Mouse (Mus musculus) sigmoid colon, adult 10 weeks (tissue): Measurements from ENCODE around the gene Olfr638. TPM values are rescaled to one million over a fixed set of nuclear protein-coding genes. Genes with fewer than 3 reads are reported as not detected.

Experiments
- polyA plus RNA-seq: library from polyadenylated mRNA; stranded (reverse); fragments of 350-450 nt; fragmentation: Illumina TruSeq; extraction: RNeasy Lipid Tissue Mini Kit (QIAGEN cat#74804); gene quantifications from one replicate; pipeline ENCODE4 v1.2.3, GENCODE M21; 2014; ENCODE audit warnings: low read depth, low replicate concordance

Gene Olfr638
- polyA plus RNA-seq = not detected

GRCm38 (mm10) chr7:103998446-103998845 lies at the start of gene Olfr638:
Gene Olfr638, plus strand, starts transcription at chr7:103998746.

GRCm38 (mm10) chr7:103970852-103971251 lies 27.7 kb upstream of the Olfr638 start, which contains the start of gene Olfr635:
Gene Olfr635, plus strand, starts transcription at chr7:103971152.

GRCm38 (mm10) chr7:104017203-104017602 lies 18.7 kb downstream of the Olfr638 start, which contains the start of gene Olfr639:
Gene Olfr639, minus strand, starts transcription at chr7:104017303.

GRCm38 (mm10) chr7:104025473-104025872 lies 26.9 kb downstream of the Olfr638 start, which contains the start of gene Olfr640:
Gene Olfr640, minus strand, starts transcription at chr7:104025573.

GRCm38 (mm10) chr7:104035145-104035544 lies 36.6 kb downstream of the Olfr638 start, which contains the start of gene Olfr641:
Gene Olfr641, plus strand, starts transcription at chr7:104035445.

GRCm38 (mm10) chr7:104052566-104052965 lies 54.0 kb downstream of the Olfr638 start, which contains the start of gene Olfr642:
Gene Olfr642, minus strand, starts transcription at chr7:104052666.

Other genes with a start within 250 kb of the Olfr638 start
- not detected for gene Olfr630, start 241.4 kb upstream of the Olfr638 start, polyA plus RNA-seq
- gene Olfr69, start 227.2 kb upstream of the Olfr638 start, polyA plus RNA-seq = not detected
- gene Olfr68, start 219.0 kb upstream of the Olfr638 start, polyA plus RNA-seq = not detected
- not detected for gene Olfr67, start 206.9 kb upstream of the Olfr638 start, polyA plus RNA-seq
- 7.9 TPM for gene Hbb-bt, start 184.8 kb upstream of the Olfr638 start, polyA plus RNA-seq
- 125 TPM for gene Hbb-bs, start 170.7 kb upstream of the Olfr638 start, polyA plus RNA-seq
- gene Hbb-bh2, start 158.2 kb upstream of the Olfr638 start, polyA plus RNA-seq = not detected
- not detected for gene Hbb-bh1, start 155.6 kb upstream of the Olfr638 start, polyA plus RNA-seq
- not detected for gene Hbb-y, start 145.5 kb upstream of the Olfr638 start, polyA plus RNA-seq
- not detected for gene Olfr66, start 112.5 kb upstream of the Olfr638 start, polyA plus RNA-seq
- not detected for gene Olfr64, start 104.3 kb upstream of the Olfr638 start, polyA plus RNA-seq
- not detected for gene Olfr65, start 95.3 kb upstream of the Olfr638 start, polyA plus RNA-seq
- not detected for gene Olfr631, start 69.9 kb upstream of the Olfr638 start, polyA plus RNA-seq
- gene Olfr632, start 64.4 kb upstream of the Olfr638 start, polyA plus RNA-seq = not detected
- gene Olfr633, start 54.3 kb upstream of the Olfr638 start, polyA plus RNA-seq = not detected
- gene Olfr635, start 27.6 kb upstream of the Olfr638 start, polyA plus RNA-seq = not detected
- gene Olfr639, start 18.6 kb downstream of the Olfr638 start, polyA plus RNA-seq = not detected
- gene Olfr640, start 26.8 kb downstream of the Olfr638 start, polyA plus RNA-seq = not detected
- not detected for gene Olfr641, start 36.7 kb downstream of the Olfr638 start, polyA plus RNA-seq
- not detected for gene Olfr642, start 53.9 kb downstream of the Olfr638 start, polyA plus RNA-seq
- not detected for gene 4930516K23Rik, start 62.7 kb downstream of the Olfr638 start, polyA plus RNA-seq
- not detected for gene Olfr644, start 73.1 kb downstream of the Olfr638 start, polyA plus RNA-seq
- gene Olfr645, start 86.7 kb downstream of the Olfr638 start, polyA plus RNA-seq = not detected
- not detected for gene Olfr646, start 106.1 kb downstream of the Olfr638 start, polyA plus RNA-seq
- not detected for gene Ubqln5, start 131.1 kb downstream of the Olfr638 start, polyA plus RNA-seq
- not detected for gene Olfr643, start 138.7 kb downstream of the Olfr638 start, polyA plus RNA-seq
- gene Ubqln3, start 144.5 kb downstream of the Olfr638 start, polyA plus RNA-seq = not detected
- not detected for gene Ubqlnl, start 151.8 kb downstream of the Olfr638 start, polyA plus RNA-seq
- gene Olfm5, start 166.1 kb downstream of the Olfr638 start, polyA plus RNA-seq = not detected
- gene Olfr648, start 184.6 kb downstream of the Olfr638 start, polyA plus RNA-seq = 0.13 TPM
- not detected for gene Olfr649, start 197.2 kb downstream of the Olfr638 start, polyA plus RNA-seq
- gene Trim6, start 220.0 kb downstream of the Olfr638 start, polyA plus RNA-seq = 30.0 TPM
- 40.5 TPM for gene Trim34a, start 245.7 kb downstream of the Olfr638 start, polyA plus RNA-seq